Mouse (Mus musculus): Measurements from ENCODE around the gene Spry1.

Gene Spry1

GRCm38 (mm10) chr3:37672266-37673040 lies 32.7 kb downstream of the Spry1 start:
- DNase-seq (ENCODE audit: low read depth in 1 of 2, low spot score in 2 of 2): no peak

DNA sequence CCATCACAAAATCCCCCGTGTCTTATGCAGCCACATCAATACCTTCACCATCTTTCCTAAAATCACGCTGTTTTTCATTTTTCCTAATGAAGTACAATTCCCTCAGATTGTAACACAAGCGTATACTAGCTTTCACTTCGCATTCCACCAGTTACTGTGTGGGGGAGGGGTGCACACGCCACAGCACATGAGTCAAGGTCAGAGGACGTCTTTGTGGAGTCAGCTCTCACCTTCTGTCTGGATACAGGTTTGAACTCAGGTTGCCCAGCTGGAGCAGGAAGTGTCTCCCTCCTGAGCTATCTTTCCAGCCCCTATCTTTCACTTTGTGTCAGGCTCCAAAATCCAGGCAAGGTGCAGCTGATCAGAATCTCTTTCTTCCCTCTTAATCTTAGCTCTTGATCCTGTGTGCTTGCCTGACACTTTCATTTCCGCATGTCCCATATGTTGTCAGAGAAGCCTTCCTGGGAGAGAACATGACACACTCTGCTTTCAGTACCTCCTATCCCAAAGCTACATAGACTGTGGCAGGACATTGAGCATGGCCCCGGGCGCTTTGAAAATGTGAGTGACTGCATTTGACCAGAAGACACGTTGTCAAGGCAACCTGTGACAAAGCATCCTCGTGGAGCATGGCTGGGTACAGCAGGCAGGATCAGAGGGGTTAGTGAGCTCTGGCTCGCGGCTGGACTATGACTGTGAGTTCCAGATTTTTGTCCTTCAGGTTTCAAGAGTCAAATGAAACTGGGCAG lies 33.9 kb downstream of the Spry1 start:
- no peak for DNase-seq (ENCODE audit: low read depth in 1 of 2, low spot score in 2 of 2)

DNA sequence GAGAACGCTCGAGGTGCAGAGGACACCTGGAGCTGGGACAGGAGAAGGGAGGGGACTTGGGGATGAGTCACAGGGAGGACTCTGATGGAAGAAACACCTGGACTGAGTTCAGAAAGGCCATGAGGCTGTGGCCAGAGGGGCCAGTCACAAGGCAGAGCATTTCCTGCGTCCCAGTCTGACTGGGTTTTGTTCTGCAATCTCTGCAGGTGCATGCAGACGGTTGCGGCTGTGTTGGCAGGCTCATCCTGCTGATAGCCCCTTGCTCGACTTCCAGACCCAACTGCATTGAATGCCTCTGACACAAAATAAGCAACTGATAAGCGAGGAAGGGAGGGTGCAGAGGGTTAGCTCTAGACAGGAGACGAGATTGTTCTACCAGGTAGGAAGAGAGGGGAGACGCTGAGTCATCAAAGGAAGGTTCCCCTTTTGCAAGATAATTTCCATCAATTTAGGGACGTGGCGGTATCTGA lies 35.3 kb downstream of the Spry1 start:
- no peak for DNase-seq (ENCODE audit: low read depth in 1 of 2, low spot score in 2 of 2)

- DNase-seq (ENCODE audit: low read depth in 1 of 2, low spot score in 2 of 2): no peak
These were observed 36.5 kb downstream of the Spry1 start for GRCm38 (mm10) chr3:37676291-37676690.

- no peak for DNase-seq (ENCODE audit: low read depth in 1 of 2, low spot score in 2 of 2)
These were observed 46.5 kb downstream of the Spry1 start for GRCm38 (mm10) chr3:37686219-37686618.

- no peak for DNase-seq (ENCODE audit: low read depth in 1 of 2, low spot score in 2 of 2)
These were observed 47.0 kb downstream of the Spry1 start for GRCm38 (mm10) chr3:37686751-37687150.

GRCm38 (mm10) chr3:37687158-37687980 lies 47.6 kb downstream of the Spry1 start:
- DNase-seq (ENCODE audit: low read depth in 1 of 2, low spot score in 2 of 2): no peak

DNA sequence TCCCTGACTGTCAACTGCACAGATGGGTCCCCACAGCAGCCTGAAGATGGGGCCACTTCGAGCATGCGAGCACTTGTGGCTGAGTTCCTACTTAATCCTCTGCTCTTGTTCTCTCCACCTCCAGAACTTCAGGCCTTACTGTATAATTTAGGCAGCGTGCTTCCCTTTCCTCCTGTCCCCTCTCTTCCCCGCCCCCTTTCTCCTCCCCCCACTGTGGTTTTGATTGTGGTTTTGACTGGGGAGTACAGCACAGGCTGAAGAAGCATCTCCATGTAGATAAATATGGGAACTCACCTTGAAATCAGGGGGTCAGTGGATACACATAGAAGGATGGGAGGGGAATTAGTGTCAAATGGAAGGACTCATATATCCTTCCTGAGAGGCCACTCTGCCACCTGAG lies 53.2 kb downstream of the Spry1 start:
- no peak for DNase-seq (ENCODE audit: low read depth in 1 of 2, low spot score in 2 of 2)

GRCm38 (mm10) chr3:37693552-37693951 lies 53.8 kb downstream of the Spry1 start:
- no peak for DNase-seq (ENCODE audit: low read depth in 1 of 2, low spot score in 2 of 2)

Data from monocyte, adult 2 months (primary cell).